Mouse (Mus musculus) cerebellum, postnatal 4 days (tissue): Measurements from ENCODE around the gene Srrd.

Experiments used
- DNase-seq, 2 experiments: peaks; one replicate each; pipeline ENCODE4 v3.0.0; 2022; ENCODE audit warnings: low spot score in 2 of 2, mixed read lengths in 1 of 2

The Srrd gene

GRCm38 (mm10) chr5:112289819-112290535 is 52.9 kb downstream of the Srrd start:
- DNase-seq: peak in 1 of 2 experiments; percentile 37

GRCm38 (mm10) chr5:112289236-112289635 is 53.6 kb downstream of the Srrd start:
- DNase-seq: peak in 1 of 2 experiments; percentile 50

GRCm38 (mm10) chr5:112288193-112289141 is 54.4 kb downstream of the Srrd start:
- DNase-seq: no peak

- DNase-seq: no peak
Measured at GRCm38 (mm10) chr5:112287652-112288051, 55.2 kb downstream of the Srrd start.
